Mouse (Mus musculus): ENCODE measurements around the gene Mrpl17.

GRCm38 (mm10) chr7:105810877-105811489 is at the start of gene Mrpl17:
- TF ChIP-seq CTCF (IDR thresholded peaks at IDR 0.05; ENCODE audit: borderline replicate concordance, control insufficient read depth, extremely low read depth, insufficient read depth, low read length, poor library complexity) (peak; percentile 95), POLR2A (IDR thresholded peaks at IDR 0.05; ENCODE audit: control insufficient read depth, extremely low read depth, insufficient read depth, low read length, poor library complexity) (peak; percentile 78)
